Comparison of ENCODE assay signal across 10 mouse cellular contexts in genomic region chr8:5994846-5995245, GRCm38 (mm10).
DNase-seq lines count a peak whose midpoint lies in the region; ATAC-seq and TF ChIP-seq lines count a peak whose summit lies in the region.
"Had no signal": no experiment of that assay in that cellular context is flagged by ENCODE, and none has a peak within 500 bp of the region (broad histone marks: within the 10 kb centered on the region; RNA-seq: fewer than 3 reads in every experiment).

No protein-coding gene starts in this region.

- H3K27me3 ChIP-seq in kidney, adult 2 months (replicated peaks; ENCODE audit: control insufficient read depth, insufficient read depth, low read length): no peaks in the 10 kb centered on the region
- H3K27me3 ChIP-seq in kidney, embryonic 14.5 days (ENCODE audit: control insufficient read depth, insufficient read depth, low read length): no peaks in the 10 kb centered on the region
- no peaks in the 10 kb centered on the region for H3K27me3 ChIP-seq in ES-Bruce4 (ENCODE audit: control insufficient read depth, insufficient read depth, low read length, poor library complexity, severe bottlenecking)
- H3K27me3 ChIP-seq: midbrain, embryonic 15.5 days had no signal

- H3K9ac ChIP-seq in kidney, embryonic 14.5 days (ENCODE audit: low read depth, low read length): no peak overlapping the region
- H3K9ac ChIP-seq in ES-Bruce4 (ENCODE audit: low read depth, poor library complexity, severe bottlenecking): no peak overlapping the region; the same call in 1 of the 2 replicates
- H3K9ac ChIP-seq: midbrain, embryonic 15.5 days had no signal

- DNase-seq in kidney, adult 2 months: peak; percentile 8
- DNase-seq in 416B (ENCODE audit: low read depth): peak; percentile 36
- peak; percentile 59 for DNase-seq in embryo, embryonic 10 days (ENCODE audit: low spot score)
- no peak for DNase-seq in gastrocnemius, postnatal 36 days
- DNase-seq in natural killer cell, adult 2 months (ENCODE audit: low spot score in 2 of 2): no peak
- DNase-seq: thymus, postnatal 36 days had no signal

- no peak overlapping the region for H3K27ac ChIP-seq in kidney, adult 2 months (ENCODE audit: insufficient read depth, low read depth, low read length)
- H3K27ac ChIP-seq in kidney, embryonic 14.5 days (ENCODE audit: low read depth, low read length): no peak overlapping the region
- H3K27ac ChIP-seq in ES-Bruce4 (ENCODE audit: insufficient read depth, low read length): no peak overlapping the region
- H3K27ac ChIP-seq: midbrain, embryonic 15.5 days had no signal

- ATAC-seq in kidney, embryonic 14.5 days (ENCODE audit: low FRiP score, low TSS enrichment): no peak
- ATAC-seq: hindbrain, embryonic 16.5 days; midbrain, embryonic 15.5 days had no signal

- no peak overlapping the region for H3K4me2 ChIP-seq in kidney, embryonic 14.5 days (replicated peaks; ENCODE audit: low read depth, low read length)
- H3K4me2 ChIP-seq: midbrain, embryonic 15.5 days had no signal

- H3K4me3 ChIP-seq in kidney, adult 2 months (ENCODE audit: insufficient read depth, low read depth, low read length): no peak overlapping the region
- H3K4me3 ChIP-seq in kidney, embryonic 14.5 days (ENCODE audit: low read length): no peak overlapping the region
- H3K4me3 ChIP-seq in ES-Bruce4 (ENCODE audit: low read depth, low read length): no peak overlapping the region
- H3K4me3 ChIP-seq: midbrain, embryonic 15.5 days had no signal

- peak; percentile 30; the same call in 1 of the 2 replicates for TF ChIP-seq CTCF in kidney, adult 2 months (conservative IDR thresholded peaks at IDR 0.05; ENCODE audit: insufficient read depth, insufficient read length, low read depth, low read length)
- peak; percentile 25 for TF ChIP-seq CTCF in ES-Bruce4 (IDR thresholded peaks at IDR 0.05; ENCODE audit: low read depth, low read length)

- H3K4me1 ChIP-seq in kidney, adult 2 months (ENCODE audit: control insufficient read depth, insufficient read depth, low read length): no peaks in the 10 kb centered on the region
- no peaks in the 10 kb centered on the region for H3K4me1 ChIP-seq in kidney, embryonic 14.5 days (ENCODE audit: control insufficient read depth, insufficient read depth, low read length)
- no peaks in the 10 kb centered on the region for H3K4me1 ChIP-seq in ES-Bruce4 (ENCODE audit: control insufficient read depth, insufficient read depth, low read length)
- H3K4me1 ChIP-seq: midbrain, embryonic 15.5 days had no signal

- TF ChIP-seq EP300 in ES-Bruce4 (IDR thresholded peaks at IDR 0.05; ENCODE audit: insufficient read depth, low read depth, low read length): no peak

- no peak for TF ChIP-seq POLR2A in kidney, adult 2 months (IDR thresholded peaks at IDR 0.05; ENCODE audit: low read depth, low read length)
- TF ChIP-seq POLR2A in ES-Bruce4 (IDR thresholded peaks at IDR 0.05; ENCODE audit: insufficient read depth, low read length): no peak

- no peaks in the 10 kb centered on the region for H3K9me3 ChIP-seq in kidney, embryonic 14.5 days (ENCODE audit: control insufficient read depth, low read length)
- no peaks in the 10 kb centered on the region for H3K9me3 ChIP-seq in ES-Bruce4 (replicated peaks; ENCODE audit: control insufficient read depth, insufficient read depth, low read length, poor library complexity, severe bottlenecking)

- intact Hi-C loops in gastrocnemius, postnatal 36 days (cut with DNase I): no loop called here

- 58% methylated on average over 6 of the region's 6 CpGs for WGBS in kidney, adult 2 months
- 66% methylated on average over 6 of the region's 6 CpGs for WGBS in kidney, embryonic 14.5 days

- no peaks in the 10 kb centered on the region for H3K36me3 ChIP-seq in kidney, adult 2 months (ENCODE audit: control insufficient read depth, insufficient read depth, low read length)
- H3K36me3 ChIP-seq in kidney, embryonic 14.5 days (ENCODE audit: control insufficient read depth, insufficient read depth, low read length): no peaks in the 10 kb centered on the region
- H3K36me3 ChIP-seq in ES-Bruce4 (ENCODE audit: control insufficient read depth, insufficient read depth, low read length, poor library complexity, severe bottlenecking): no peaks in the 10 kb centered on the region
- H3K36me3 ChIP-seq: midbrain, embryonic 15.5 days had no signal

Comparison
In these comparisons a context has a peak if more than half of its experiments do, and no peak if none do; other contexts are left out.
1. DNase-seq: peak in kidney, adult 2 months (single experiment), 416B (single experiment) and embryo, embryonic 10 days (single experiment); none in gastrocnemius, postnatal 36 days (0 of 2) and natural killer cell, adult 2 months (0 of 2).